Mouse (Mus musculus): ENCODE measurements around the gene 1110032A03Rik.

DNA sequence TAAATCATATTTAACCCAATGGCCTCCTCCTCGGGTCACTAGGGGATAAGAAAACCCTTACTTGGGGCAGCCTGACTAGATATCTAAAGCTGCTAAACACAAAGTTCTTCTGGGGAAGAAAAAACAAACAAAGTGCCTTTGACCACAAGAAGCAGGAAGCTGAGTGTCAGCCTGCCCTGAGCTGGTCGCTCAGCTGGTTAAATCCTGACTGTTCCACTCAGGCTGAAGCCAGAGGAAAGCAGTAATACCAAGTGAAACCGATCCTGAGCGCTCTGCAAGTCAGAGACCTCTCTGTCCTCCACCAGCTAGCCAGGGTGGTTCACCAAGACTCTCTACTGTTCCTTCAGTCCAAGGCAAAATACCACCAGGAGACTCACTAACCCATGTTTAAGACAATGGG lies 45.7 kb downstream of the 1110032A03Rik start:
- TF ChIP-seq GATA1 (IDR thresholded peaks at IDR 0.05; ENCODE audit: borderline replicate concordance, low read length) (no peak), FLI1 (IDR thresholded peaks at IDR 0.05; ENCODE audit: low read length) (no peak)

Data from megakaryocyte, embryonic 14.5 days (primary cell).